Mouse (Mus musculus): ENCODE measurements around the gene Sox5.
"Not testable (repeated sequence)": the region's sequence is repeated elsewhere in the genome, so short reads cannot be mapped to it uniquely, and the experiment has no call there.

Sox5 gene

DNA sequence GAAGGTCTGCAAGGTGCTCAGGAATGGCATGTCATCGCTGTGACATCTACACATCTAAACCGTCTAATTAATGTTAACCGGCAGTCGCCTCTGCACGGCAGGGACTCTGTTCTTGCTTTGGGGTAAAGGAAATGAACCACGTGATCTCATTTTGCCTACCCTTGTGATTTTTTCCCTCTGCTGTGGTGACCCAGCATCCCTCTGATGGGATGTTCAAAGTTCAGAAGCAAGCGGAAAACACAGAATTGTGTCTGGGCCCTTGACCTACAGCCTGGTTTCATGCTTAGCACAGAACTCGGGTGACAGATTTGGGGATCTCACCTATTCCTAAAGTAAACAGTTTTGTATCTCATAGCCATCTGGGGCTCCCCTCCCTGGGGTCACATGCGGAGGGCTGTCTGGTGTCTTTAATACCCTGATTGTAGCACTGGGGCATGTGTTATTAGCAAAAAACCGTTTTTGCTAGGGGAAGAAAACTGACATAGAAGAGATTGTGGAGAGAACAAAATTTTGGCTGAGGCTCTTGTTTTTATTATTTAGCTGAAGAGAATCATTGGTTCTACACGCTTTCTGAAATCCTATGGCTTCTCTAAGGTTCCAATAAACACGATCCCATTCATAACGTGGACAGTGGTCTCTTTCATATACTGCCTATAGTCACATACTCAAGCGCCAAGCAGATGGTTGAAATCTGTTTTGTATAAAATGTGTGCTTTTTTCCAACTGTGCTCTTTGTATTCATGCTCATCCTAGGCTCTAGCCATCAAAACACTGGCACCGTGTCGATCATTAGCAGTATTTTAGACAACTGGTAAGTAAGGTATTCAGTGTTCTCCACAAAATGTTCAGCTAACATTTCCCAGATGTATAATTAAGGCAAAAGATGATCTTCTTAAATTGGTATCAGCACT, 584.3 kb downstream of the Sox5 start:
- DNase-seq (ENCODE audit: low read depth, low spot score) = no peak

DNA sequence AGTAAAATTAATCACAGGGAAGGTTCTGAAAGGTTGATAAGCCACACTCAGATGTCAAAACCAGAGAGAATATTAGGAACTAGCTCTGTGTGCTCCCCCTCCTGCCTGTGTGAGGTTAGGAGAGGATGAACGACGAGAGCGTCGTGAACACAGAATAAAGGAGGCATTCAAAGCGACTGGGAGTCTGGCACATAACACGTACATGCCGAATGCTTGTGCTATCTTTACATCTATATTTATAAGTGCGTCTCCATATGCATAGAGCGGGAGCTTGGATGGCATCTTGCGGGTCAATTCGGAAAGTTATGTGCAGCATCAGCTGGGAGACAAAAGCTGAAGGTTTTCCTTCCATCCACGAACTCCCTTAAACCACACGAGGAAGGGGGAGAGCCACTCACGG, 585.8 kb downstream of the Sox5 start:
- DNase-seq (ENCODE audit: low read depth, low spot score) = no peak

DNA sequence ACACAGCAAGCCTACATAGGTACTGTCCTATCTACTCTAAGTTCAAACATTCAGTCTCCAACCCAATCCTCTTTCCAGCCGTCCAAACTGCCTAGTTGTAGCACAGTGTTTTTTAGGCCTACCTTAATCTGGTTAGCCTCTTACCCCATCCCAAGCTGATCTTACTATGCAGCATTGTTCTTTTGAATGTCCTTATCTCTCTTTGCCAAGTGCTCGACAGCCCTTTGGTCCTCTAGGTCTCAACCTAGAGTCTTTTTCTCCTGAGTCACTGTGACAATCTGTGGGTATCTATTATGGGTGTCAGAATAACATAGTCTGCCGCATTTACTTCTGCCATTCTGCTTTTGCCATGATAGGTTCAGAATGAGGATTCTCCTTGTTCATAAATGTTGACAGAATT, 598.7 kb downstream of the Sox5 start:
- no peak for DNase-seq (ENCODE audit: low read depth, low spot score)

DNA sequence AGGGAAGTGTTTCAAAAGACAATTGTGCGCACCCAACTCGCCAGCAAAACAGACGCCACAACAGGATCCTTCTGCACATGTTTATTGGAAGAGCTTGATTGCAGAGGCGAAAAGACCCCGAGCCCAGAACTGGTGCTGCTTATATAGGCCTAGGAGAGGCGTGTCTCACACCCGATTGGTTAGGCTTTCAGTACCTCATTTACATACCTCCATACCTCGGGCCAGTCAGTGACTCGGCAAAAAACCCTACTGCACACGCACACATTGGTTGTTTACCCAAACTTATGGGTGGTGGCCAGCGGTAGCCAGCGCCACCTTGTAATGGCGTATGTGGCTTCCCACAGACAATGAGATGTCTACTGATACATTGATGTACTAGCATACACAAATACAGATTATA, 599.3 kb downstream of the Sox5 start:
- not testable (repeated sequence) for DNase-seq (ENCODE audit: low read depth, low spot score)

DNA sequence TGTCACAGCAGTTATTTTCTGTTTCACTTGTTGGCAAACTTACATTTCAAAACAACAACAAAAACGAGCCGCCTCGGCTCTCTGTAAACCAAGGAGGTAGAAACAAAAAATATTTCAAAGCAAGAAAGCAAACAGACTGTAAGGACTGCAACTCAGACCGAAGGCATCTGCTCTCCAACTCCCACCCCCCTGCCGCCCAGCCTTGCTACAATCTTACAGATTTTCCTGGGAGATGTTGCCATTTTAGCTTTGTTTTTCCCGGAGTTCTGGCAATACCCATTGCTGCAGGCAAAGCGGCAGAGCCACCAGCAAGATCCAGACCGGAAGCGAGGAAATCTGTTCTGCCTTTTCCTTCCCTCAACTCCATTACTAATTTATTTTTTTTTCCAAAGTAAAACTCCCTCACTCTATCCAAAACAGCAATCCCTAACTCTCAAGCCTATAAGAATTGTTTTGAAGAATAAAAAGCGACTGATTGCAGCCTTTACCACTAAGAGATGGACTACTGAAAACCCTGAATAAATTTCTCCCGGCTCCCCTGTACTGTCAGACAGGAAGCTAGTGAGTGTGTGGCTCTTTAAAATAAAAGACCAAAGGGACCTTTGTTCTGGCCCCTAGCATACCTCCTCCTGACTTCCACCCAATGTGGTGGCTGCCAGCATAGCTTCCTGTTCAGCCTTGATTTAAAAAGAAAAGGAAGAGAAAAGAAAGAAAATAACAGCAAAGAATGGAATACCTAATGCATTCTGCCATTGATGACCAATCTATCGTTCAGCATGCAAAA, 600.5 kb downstream of the Sox5 start:
- peak; percentile 10 for DNase-seq (ENCODE audit: low read depth, low spot score)

DNA sequence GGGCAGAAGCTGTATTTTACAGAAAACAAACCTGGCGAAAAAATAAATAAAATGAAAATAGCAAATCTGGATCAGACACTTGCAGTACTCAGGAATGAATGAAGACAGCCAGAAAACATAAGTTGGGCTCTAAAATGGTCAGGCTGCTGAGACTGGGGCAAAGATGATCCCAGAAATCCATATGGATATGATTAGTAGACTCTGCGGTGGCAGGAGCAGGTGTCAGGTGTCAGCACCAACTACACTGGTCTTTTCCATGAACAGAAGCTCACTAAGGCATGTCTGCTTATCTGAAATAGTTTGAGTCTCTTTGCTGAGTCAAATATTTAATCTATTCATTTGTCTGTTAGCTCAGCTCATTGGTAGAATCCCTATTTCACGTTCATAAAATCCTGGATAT, 602.7 kb downstream of the Sox5 start:
- DNase-seq (ENCODE audit: low read depth, low spot score) = no peak

DNA sequence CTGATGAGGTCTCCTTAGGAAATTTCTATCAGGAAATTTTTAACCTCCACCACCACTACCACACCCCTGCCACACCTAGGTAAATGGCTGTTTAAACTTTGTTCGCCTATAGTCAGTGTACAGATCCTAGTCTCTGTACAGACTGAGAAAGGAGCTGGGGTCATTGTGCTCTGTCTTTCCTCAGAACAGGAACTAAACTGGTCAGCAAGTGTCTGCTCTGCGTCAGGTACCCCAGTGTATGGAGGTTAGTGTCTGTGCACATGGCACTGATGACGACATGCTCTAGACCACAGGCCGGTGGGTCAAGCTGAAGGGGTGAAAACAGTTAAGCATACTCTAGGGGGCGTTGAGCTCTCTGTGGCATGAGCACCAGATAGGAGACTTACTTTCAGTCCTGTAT, 605.1 kb downstream of the Sox5 start:
- DNase-seq (ENCODE audit: low read depth, low spot score) = no peak

DNA sequence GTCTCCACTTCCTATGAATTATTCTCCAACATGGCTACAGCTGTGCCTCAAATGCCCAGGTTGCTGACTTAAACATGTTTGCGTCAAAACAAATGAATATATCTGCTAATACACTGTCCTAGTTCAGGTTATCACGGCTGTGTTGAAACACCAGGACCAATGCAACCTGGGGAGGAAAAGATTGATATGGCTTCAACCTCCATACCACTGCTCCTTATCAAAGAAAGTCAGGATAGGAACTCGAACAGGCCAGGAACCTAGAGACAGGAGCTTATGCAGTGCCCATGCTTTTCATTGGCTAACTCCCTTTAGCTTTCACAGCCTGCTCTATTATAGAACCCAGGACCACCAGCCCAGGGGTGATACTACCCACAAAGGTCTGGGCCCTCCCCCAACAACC, 606.2 kb downstream of the Sox5 start:
- no peak for DNase-seq (ENCODE audit: low read depth, low spot score)

DNA sequence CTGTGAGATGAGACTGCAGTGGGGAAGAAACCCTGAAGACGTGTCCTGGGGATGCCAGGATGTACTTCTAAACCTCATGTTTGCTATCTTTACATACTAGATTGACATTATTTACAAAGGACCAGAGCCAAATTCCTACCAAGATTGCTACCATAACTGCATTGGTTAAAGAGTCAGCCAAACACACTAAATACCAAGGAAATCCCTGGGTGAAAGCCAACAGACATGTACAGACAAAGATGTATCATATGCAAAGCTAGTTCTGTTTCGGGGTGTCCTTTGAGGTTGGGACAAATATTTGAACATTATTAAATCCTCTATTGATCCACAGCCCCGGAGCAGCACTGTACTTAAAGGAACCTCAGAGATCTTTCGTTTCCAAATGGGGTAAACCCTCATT, 611.2 kb downstream of the Sox5 start:
- DNase-seq (ENCODE audit: low read depth, low spot score) = no peak

DNA sequence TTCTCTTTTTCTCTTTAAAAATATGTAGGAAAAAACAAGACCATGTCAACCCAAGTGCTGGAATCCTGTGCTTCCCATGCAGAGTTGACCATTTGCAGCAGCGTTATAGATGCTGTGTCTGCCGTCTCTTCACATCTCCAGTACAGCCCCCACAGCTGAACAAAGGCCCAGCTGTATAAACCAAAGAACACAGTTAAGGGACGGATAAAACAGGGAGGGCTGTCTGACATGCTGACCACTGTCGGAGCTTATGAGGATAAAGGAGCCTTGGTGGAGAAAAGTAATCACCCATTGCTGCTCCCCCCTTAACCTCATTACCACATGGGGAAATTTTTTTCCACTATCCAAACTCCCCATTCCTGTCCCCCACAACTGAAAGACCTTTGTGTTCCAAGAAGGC, 612.0 kb downstream of the Sox5 start:
- DNase-seq (ENCODE audit: low read depth, low spot score) = no peak

DNA sequence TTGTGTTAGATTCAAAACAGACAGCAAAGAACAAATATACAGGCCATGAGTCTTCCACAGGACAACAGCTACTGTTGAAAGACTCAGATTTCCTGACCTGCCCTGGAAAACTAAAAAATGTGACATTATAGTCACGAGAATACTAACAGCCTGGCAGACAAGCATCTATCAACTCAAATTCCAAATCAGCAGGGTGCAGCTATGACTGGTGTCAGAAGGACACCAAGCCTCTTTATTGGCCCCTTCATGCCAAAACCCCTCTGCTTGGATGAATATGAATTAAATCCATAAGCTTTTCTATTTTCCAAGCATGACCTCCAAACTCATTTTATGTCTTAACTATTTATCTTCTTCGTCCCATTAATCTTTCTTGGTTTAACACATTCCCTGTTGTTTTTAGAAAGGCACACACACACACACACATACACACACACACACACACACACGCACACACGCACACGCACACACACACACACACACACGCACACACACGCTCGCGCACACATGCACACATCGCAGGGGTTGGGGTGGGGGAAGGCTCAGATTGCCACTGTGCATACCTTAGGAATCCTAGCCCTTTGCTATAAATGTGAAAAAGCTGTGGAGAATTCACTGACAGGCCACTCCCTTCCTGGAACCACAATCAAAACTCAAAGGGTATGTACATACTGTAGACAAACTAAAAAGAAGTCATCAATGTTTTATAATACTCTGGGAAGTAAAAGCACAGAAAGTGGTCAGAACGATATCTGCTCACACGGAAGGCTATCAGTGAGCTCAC, 612.9 kb downstream of the Sox5 start:
- no peak for DNase-seq (ENCODE audit: low read depth, low spot score)

DNA sequence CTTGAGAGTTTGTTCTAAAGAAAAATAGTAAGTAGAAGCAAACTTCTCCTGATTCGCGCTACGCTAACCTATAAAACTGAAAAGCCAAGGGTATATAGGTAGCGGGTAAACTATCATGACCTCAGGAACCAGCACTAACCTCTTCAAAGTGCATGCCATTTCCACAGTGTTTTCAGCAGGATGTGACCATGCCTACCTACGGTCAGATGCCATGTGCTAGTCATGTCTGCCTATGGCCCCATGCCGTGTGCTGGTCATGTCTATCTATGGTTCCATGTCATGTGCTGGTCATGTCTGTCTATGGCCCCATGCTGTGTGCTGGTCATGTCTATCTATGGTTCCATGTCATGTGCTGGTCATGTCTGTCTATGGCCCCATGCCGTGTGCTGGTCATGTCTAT, 614.7 kb downstream of the Sox5 start:
- DNase-seq (ENCODE audit: low read depth, low spot score) = no peak

DNA sequence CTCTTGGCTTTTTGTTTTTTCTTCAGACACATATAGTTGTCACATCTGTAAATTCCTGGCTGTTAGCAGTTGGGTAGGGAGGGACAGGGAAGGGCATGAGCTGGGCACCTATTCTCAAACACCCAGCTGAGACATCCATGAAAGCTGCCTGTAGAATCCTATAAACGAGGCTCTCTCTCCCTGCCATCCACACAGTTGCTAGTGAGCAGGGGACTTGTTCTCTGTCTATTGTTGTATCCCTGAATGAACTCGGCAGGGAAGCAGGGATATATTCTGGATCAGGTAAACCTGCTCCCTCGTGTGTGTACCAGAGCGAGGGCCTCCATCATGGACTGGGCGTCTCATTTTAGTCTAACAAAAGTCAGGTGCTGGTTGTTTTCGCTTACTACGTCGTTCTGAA, 615.1 kb downstream of the Sox5 start:
- DNase-seq (ENCODE audit: low read depth, low spot score) = no peak

DNA sequence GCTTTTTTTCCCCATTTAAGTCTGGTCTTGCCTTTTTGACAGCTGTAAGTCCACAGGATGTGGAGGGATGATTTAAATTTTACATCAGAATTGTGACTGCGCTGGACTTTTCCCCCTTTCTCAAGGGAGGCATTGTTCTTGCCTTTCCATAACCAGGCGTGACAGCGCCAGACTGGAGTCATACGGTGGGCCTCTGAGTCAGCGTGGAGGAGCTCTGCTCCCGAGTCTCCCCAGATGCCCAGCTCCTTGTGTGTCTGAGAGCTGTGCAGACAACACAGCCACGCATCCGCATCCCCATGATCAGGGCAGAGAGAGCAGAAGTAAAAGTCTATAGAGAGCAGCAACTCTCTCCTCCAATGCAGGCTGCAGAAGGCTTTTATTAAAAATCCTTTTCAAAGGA, 615.7 kb downstream of the Sox5 start:
- no peak for DNase-seq (ENCODE audit: low read depth, low spot score)

DNA sequence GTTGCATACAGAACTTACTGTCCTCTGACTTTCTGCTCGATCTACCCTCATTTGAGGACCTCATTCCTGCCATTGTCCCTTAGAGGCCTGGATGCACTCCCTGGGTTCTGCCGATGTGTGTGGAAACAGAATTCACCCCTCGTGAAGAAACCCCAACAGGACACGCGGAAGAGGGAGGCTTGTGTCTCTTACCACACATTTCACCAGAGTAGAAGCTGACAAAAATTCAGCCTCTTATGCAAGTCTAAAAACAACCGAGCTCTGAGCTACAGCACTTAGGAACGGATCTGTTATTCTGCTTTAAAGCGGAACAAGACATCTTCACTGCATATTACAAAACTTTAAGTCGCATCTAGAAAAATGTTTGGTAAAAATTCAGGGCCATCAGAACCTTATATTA, 618.3 kb downstream of the Sox5 start:
- DNase-seq (ENCODE audit: low read depth, low spot score) = no peak

DNA sequence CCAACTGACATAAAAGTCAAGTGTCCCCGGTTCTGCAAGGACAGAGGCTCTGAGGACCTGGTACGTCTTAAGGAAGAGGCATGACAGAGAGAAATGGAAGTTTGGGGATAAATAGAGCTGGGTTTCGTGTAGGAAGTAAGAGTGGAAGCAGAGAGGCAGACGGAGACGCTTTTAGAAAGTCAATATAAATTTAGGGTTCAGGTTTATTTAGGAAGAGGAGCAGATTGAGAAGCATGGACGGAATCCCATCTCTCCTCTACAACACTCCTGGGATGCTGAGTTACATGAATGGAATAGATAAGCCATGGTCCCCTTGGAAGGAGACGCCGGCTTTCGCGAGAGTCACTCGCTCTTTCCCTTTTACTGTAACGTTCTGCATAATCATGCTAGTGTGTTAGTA, 623.1 kb downstream of the Sox5 start:
- no peak for DNase-seq (ENCODE audit: low read depth, low spot score)

DNA sequence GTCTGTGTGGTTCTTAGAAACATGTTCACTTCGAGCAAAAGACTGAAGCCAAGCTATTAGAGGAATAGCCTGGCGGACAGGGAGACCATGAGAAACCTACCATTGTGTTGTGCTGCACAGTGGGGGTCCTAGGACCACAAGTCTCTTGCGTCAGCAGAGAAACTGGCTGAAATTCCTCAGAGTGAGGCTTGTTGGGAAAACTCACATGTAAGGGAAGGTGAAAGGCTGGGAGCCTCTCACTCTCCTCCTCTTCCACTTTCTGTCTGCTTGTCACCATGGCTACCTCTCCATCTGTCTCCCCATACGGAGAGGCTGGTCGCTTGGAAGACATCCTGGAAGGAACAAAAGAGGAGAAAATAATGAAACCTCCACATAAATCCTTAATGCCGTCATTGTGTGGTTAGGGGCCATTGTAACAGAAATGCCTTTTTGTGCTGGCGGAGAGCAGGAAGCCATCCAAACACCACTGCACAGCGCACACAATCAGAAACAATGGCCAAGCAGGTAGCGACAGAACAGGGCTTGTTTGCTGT, 626.8 kb downstream of the Sox5 start:
- DNase-seq (ENCODE audit: low read depth, low spot score) = no peak

DNA sequence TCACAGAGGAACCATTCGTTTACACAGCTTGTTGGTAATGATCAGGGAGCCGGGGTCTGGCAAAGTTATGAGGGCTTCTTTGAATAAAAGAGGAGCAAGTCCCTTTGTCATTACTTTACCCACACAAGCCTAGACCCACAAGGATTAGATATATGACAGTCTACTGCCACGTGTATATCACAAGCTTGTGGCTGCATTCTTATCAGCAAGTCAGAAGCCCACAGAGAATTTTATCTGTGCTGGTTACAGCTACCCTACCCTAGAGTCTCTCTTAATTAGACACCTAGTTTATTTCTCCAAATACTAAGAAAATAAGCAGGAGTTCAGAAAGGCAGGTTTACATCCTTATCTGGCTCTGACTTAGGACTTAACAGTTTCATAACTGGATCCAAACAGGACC, 629.8 kb downstream of the Sox5 start:
- no peak for DNase-seq (ENCODE audit: low read depth, low spot score)

DNA sequence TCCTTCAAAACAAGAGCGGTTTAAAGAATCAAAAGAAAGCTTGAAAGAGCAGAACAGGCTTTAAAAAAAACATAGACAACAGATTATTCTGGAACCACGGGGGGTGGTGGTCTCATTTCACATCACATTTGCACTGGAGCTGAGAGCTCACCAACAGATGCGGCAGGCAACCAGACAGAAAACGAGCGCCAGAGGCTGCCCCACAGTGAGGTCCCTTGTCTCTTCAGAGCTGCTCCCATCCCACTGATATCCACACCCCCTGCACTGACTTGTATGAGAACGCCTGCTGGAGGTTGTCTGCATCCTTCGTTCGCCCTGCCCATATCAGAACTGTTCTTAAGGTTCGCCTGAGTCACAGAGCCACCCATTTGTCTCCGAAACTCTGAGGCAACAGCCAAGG, 630.7 kb downstream of the Sox5 start:
- no peak for DNase-seq (ENCODE audit: low read depth, low spot score)

DNA sequence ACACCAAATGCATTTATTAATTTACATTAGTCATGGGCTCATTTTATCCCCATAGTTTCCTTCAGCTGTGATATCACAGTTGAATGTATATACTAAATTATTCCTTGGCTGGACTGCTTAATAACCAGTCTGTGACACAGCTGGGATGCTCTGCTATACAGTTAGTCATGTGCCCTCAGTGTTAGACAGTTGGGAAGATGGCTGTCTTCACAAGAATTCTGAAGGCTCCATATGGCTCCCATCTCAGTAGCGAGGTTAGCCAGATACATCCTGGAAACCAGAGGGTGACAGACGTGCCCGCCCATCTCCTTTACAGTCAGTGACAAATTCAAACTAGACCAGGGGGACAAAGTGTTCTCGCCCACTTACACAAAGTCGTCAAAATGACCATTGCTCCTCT, 644.4 kb downstream of the Sox5 start:
- DNase-seq (ENCODE audit: low read depth, low spot score) = no peak

DNA sequence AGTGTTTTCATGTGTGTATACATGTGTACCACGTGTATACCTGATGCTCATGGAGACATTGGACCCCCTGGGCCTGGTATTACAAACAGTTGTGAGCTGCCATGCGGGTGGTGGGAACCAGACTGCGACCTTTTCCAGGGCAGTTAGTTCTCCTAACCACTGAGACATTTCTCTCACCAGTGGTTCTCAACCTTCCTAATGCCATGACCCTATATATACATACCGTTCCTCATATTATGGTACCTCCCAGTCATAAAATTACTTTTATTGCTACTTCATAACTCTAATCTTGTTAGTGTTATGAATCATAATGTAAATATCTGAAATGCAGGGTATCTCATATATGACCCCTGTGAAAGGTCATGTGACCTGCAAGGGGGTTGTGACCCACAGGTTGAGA, 644.9 kb downstream of the Sox5 start:
- no peak for DNase-seq (ENCODE audit: low read depth, low spot score)

DNA sequence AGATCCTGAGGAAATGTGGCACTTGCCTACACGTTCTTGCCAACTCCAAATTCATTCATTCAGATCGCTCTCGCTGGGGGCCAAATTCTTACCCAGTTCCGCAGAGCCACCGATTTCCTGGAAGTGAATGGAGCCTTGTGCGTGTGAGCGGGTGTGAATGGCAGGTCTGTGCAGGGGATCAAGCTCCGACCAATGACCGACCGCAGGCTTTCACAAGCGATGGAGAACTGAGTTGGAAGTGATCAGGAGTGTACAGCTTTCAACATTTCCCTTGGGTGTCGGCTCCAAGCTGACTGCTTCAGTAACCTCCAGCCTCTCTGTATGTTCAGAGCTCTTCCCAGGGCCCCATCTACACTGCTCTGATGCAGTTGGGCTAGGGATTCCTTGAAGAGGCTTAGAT, 651.9 kb downstream of the Sox5 start:
- DNase-seq (ENCODE audit: low read depth, low spot score) = no peak

Measured in skeletal muscle tissue, adult 2 months (tissue).